Mouse (Mus musculus) c-Kit-negative CD71-positive TER-119-positive erythroid progenitor cells, embryonic 14.5 days (primary cell): ENCODE measurements around the gene Tmod1.

Source experiments
- DNase-seq: peaks from one replicate; pipeline ENCODE4 v3.0.0-alpha.2; 2013; ENCODE audit warnings: low read depth, low spot score

The Tmod1 gene

GRCm38 (mm10) chr4:46131791-46132190 is 93.1 kb downstream of the Tmod1 start:
- DNase-seq: no peak

- no peak for DNase-seq
Measured at GRCm38 (mm10) chr4:46137629-46138286, 99.0 kb downstream of the Tmod1 start.

- DNase-seq: peak; percentile 87
Measured at GRCm38 (mm10) chr4:46138287-46139222, 99.8 kb downstream of the Tmod1 start, which contains the start of the genes Ncbp1 and Tstd2. Gene Ncbp1, plus strand, starts transcription at chr4:46138613. Gene Tstd2, minus strand, starts transcription at chr4:46138694.

GRCm38 (mm10) chr4:46144323-46144722 is 105.6 kb downstream of the Tmod1 start:
- DNase-seq: peak; percentile 41

GRCm38 (mm10) chr4:46146881-46147280 is 108.1 kb downstream of the Tmod1 start:
- no peak for DNase-seq

- no peak for DNase-seq
Measured at GRCm38 (mm10) chr4:46151903-46152544, 113.3 kb downstream of the Tmod1 start.

- DNase-seq: no peak
Measured at GRCm38 (mm10) chr4:46164027-46164426, 125.3 kb downstream of the Tmod1 start.
